ENCODE assay signal across 25 mouse cellular contexts in genomic region chr15:84982888-84983287, GRCm38 (mm10). TPM values are rescaled to one million over a fixed set of nuclear protein-coding genes. Genes with fewer than 3 reads are reported as not detected.
DNase-seq lines count a peak whose midpoint lies in the region; TF ChIP-seq lines count a peak whose summit lies in the region.
"Had no signal": no experiment of that assay in that cellular context is flagged by ENCODE, and none has a peak within 500 bp of the region (broad histone marks: within the 10 kb centered on the region; RNA-seq: fewer than 3 reads in every experiment).

No protein-coding gene starts in this region.

- H3K27me3 ChIP-seq in splenic B cell, adult 2 months (ENCODE audit: control insufficient read depth, insufficient read depth, low read length, poor library complexity, severe bottlenecking): no peaks in the 10 kb centered on the region
- H3K27me3 ChIP-seq: forebrain, embryonic 13.5 days; hindbrain, embryonic 12.5 days; limb, embryonic 15.5 days; Patski had no signal

- peak; percentile 43 for DNase-seq in adrenal gland, adult 2 months
- DNase-seq in adrenal gland, adult 18-20 months (ENCODE audit: low spot score in 2 of 2): no peak
- DNase-seq in lung, postnatal 36 days: peak; percentile 20
- DNase-seq in lung, postnatal 14 days: no peak
- DNase-seq in splenic B cell, adult 2 months (ENCODE audit: low read depth, low spot score): peak; percentile 41
- no peak for DNase-seq in ovary, postnatal 14 days (ENCODE audit: low spot score)
- no peak for DNase-seq in cerebellum, postnatal 14 days
- DNase-seq: cerebellum, adult 8-10 months; gastrocnemius, postnatal 25 days; heart, postnatal 14 days; kidney, adult 18-20 months; lung, adult 2 months; lung, postnatal 4 days; thymus, adult 18-20 months had no signal

- peak overlapping the region; percentile 26; the same call in 1 of the 2 replicates for H3K27ac ChIP-seq in bone marrow macrophage, adult 2 months (ENCODE audit: insufficient read depth, low read depth, low read length)
- H3K27ac ChIP-seq: forebrain, embryonic 13.5 days; hindbrain, embryonic 12.5 days; kidney, postnatal 0 days; limb, embryonic 15.5 days; midbrain, embryonic 10.5 days had no signal

- H3K4me1 ChIP-seq in bone marrow macrophage, adult 2 months (ENCODE audit: control insufficient read depth, insufficient read depth, low read length): peaks cover 62% of the 10 kb centered on the region

- H3K4me3 ChIP-seq in bone marrow macrophage, adult 2 months (ENCODE audit: insufficient read depth, low read length): no peak overlapping the region
- H3K4me3 ChIP-seq: forebrain, embryonic 13.5 days; hindbrain, embryonic 12.5 days; limb, embryonic 15.5 days; midbrain, embryonic 10.5 days had no signal

- no peak for TF ChIP-seq POLR2A in bone marrow macrophage, adult 2 months (IDR thresholded peaks at IDR 0.05; ENCODE audit: borderline replicate concordance, low read depth, low read length)

- no peak for TF ChIP-seq CTCF in bone marrow macrophage, adult 2 months (IDR thresholded peaks at IDR 0.05; ENCODE audit: low read depth, low read length)

- no peaks in the 10 kb centered on the region; the same call in 1 of the 2 replicates for H3K36me3 ChIP-seq in splenic B cell, adult 2 months (ENCODE audit: control insufficient read depth, insufficient read depth, low read length, poor library complexity, severe bottlenecking)
- H3K36me3 ChIP-seq: limb, embryonic 15.5 days had no signal

RNA-seq across cellular contexts. Expression of gene 5031439G07Rik, which starts 5.5 kb away (rescaled TPM):
- 10 to 100 TPM; 24.1 to 41.5 TPM for total RNA-seq in adrenal gland, adult 2 months (2021)
- polyA plus RNA-seq in adrenal gland, adult 2 months (2012; rRNA removed): 17.7 and 18.2 TPM in 2 replicates
- 10 to 100 TPM; 38.8 to 53.7 TPM for total RNA-seq in adrenal gland, adult 18-20 months (2021)
- 132 and 141 TPM in 2 replicates for polyA plus RNA-seq in bone marrow macrophage, adult 2 months (2012; ENCODE audit: insufficient read depth, insufficient read length, missing spikeins)

RNA-seq across cellular contexts. Expression of gene Upk3a, which starts 34.1 kb away (rescaled TPM):
- not detected for total RNA-seq in adrenal gland, adult 2 months (2021)
- not detected in 2 replicates for polyA plus RNA-seq in adrenal gland, adult 2 months (2012; rRNA removed)
- total RNA-seq in adrenal gland, adult 18-20 months (2021): not detected
- polyA plus RNA-seq in bone marrow macrophage, adult 2 months (2012; ENCODE audit: insufficient read depth, insufficient read length, missing spikeins): not detected in 2 replicates
- total RNA-seq: gastrocnemius, postnatal 25 days; heart, postnatal 14 days; left cerebral cortex, postnatal 36 days; neutrophil, adult 5-6 weeks had no signal
- polyA plus RNA-seq: embryonic facial prominence, embryonic 11.5 days; heart, embryonic 11.5 days; midbrain, embryonic 10.5 days; Patski had no signal

RNA-seq across cellular contexts. Expression of gene Fam118a, which starts 45.9 kb away (rescaled TPM):
- 10 to 100 TPM in 1 of 2 experiments, 1 to 10 TPM in 1; 6.0 to 12.4 TPM for total RNA-seq in adrenal gland, adult 2 months (2021)
- polyA plus RNA-seq in adrenal gland, adult 2 months (2012; rRNA removed): 2.4 and 3.0 TPM in 2 replicates
- 1 to 10 TPM; 8.2 to 9.8 TPM for total RNA-seq in adrenal gland, adult 18-20 months (2021)
- polyA plus RNA-seq in bone marrow macrophage, adult 2 months (2012; ENCODE audit: insufficient read depth, insufficient read length, missing spikeins): 7.5 and 10.1 TPM in 2 replicates

RNA-seq across cellular contexts. Expression of gene Nup50, which starts 59.7 kb away (rescaled TPM):
- total RNA-seq in adrenal gland, adult 2 months (2021): 10 to 100 TPM; 31.8 to 44.1 TPM
- polyA plus RNA-seq in adrenal gland, adult 2 months (2012; rRNA removed): 6.0 and 6.6 TPM in 2 replicates
- total RNA-seq in adrenal gland, adult 18-20 months (2021): 10 to 100 TPM; 41.0 to 45.8 TPM
- polyA plus RNA-seq in bone marrow macrophage, adult 2 months (2012; ENCODE audit: insufficient read depth, insufficient read length, missing spikeins): 21.3 and 24.2 TPM in 2 replicates

Comparison
In these comparisons a context has a peak if more than half of its experiments do, and no peak if none do; other contexts are left out.
1. DNase-seq: peak in adrenal gland, adult 2 months (single experiment), lung, postnatal 36 days (single experiment) and splenic B cell, adult 2 months (single experiment); none in adrenal gland, adult 18-20 months (0 of 2), lung, postnatal 14 days (single experiment), ovary, postnatal 14 days (single experiment) and cerebellum, postnatal 14 days (0 of 2).